Mouse (Mus musculus): ENCODE results near the gene Olfr198. TPM values are rescaled to one million over a fixed set of nuclear protein-coding genes. Genes with fewer than 3 reads are reported as not detected.
"Not testable (repeated sequence)": the region's sequence is repeated elsewhere in the genome, so short reads cannot be mapped to it uniquely, and the experiment has no call there.

Olfr198 gene
- polyA plus RNA-seq (2015; fragmentation: Nextera tagmentation; extraction: Ambion mirVana) = not detected in 2 replicates

- 78% methylated on average over 1 of the region's 1 CpGs for WGBS
- H3K4me2 ChIP-seq (replicated peaks; ENCODE audit: low read depth, low read length); H3K4me1 ChIP-seq (ENCODE audit: insufficient read depth, low read length); ATAC-seq (ENCODE audit: low FRiP score, low TSS enrichment); H3K36me3 ChIP-seq (ENCODE audit: insufficient read depth, low read length); H3K4me3 ChIP-seq (ENCODE audit: low read length); H3K27ac ChIP-seq (ENCODE audit: low read length); H3K27me3 ChIP-seq (ENCODE audit: insufficient read depth, low read length); H3K9me3 ChIP-seq (ENCODE audit: low read length); H3K9ac ChIP-seq (replicated peaks; ENCODE audit: low read length): not testable (repeated sequence)
Observed at GRCm38 (mm10) chr16:59203433-59203832, at the start of gene Olfr198. Gene Olfr198, minus strand, starts transcription at chr16:59203533.

- no peak overlapping the region for H3K9ac ChIP-seq (replicated peaks; ENCODE audit: low read length)
- H3K27me3 ChIP-seq (ENCODE audit: insufficient read depth, low read length) = no peaks in the 10 kb centered on the region
- WGBS = 88% methylated on average over 17 of the region's 17 CpGs
- H3K27ac ChIP-seq (ENCODE audit: low read length) = no peak overlapping the region
- ATAC-seq (ENCODE audit: low FRiP score, low TSS enrichment) = no peak
- H3K4me2 ChIP-seq (replicated peaks; ENCODE audit: low read depth, low read length) = no peak overlapping the region
- H3K36me3 ChIP-seq (ENCODE audit: insufficient read depth, low read length) = no peaks in the 10 kb centered on the region
- 0 out of 2 replicates have a peak, but pooled peaks cover 3% of the 10 kb centered on the region for H3K9me3 ChIP-seq (ENCODE audit: low read length)
- no peaks in the 10 kb centered on the region for H3K4me1 ChIP-seq (ENCODE audit: insufficient read depth, low read length)
- H3K4me3 ChIP-seq (ENCODE audit: low read length) = no peak overlapping the region
Observed at GRCm38 (mm10) chr16:59249684-59250083, 46.4 kb upstream of the Olfr198 start.

- not testable (repeated sequence) for H3K9me3 ChIP-seq (ENCODE audit: low read length); H3K27me3 ChIP-seq (ENCODE audit: insufficient read depth, low read length); H3K4me1 ChIP-seq (ENCODE audit: insufficient read depth, low read length); H3K4me3 ChIP-seq (ENCODE audit: low read length); H3K9ac ChIP-seq (replicated peaks; ENCODE audit: low read length); ATAC-seq (ENCODE audit: low FRiP score, low TSS enrichment); H3K36me3 ChIP-seq (ENCODE audit: insufficient read depth, low read length); H3K27ac ChIP-seq (ENCODE audit: low read length); H3K4me2 ChIP-seq (replicated peaks; ENCODE audit: low read depth, low read length)
- WGBS = 84% methylated on average over 1 of the region's 1 CpGs
Observed at GRCm38 (mm10) chr16:59219667-59220066, 16.3 kb upstream of the Olfr198 start, which contains the start of gene Olfr199. Gene Olfr199, minus strand, starts transcription at chr16:59219767.

GRCm38 (mm10) chr16:59217861-59218260 lies 14.5 kb upstream of the Olfr198 start:
- not testable (repeated sequence) for H3K27ac ChIP-seq (ENCODE audit: low read length); H3K4me1 ChIP-seq (ENCODE audit: insufficient read depth, low read length); H3K9me3 ChIP-seq (ENCODE audit: low read length); H3K4me3 ChIP-seq (ENCODE audit: low read length); H3K36me3 ChIP-seq (ENCODE audit: insufficient read depth, low read length); H3K27me3 ChIP-seq (ENCODE audit: insufficient read depth, low read length); H3K9ac ChIP-seq (replicated peaks; ENCODE audit: low read length); ATAC-seq (ENCODE audit: low FRiP score, low TSS enrichment); H3K4me2 ChIP-seq (replicated peaks; ENCODE audit: low read depth, low read length)
- WGBS = 79% methylated on average over 3 of the region's 3 CpGs

- no peaks in the 10 kb centered on the region for H3K4me1 ChIP-seq (ENCODE audit: insufficient read depth, low read length)
- H3K4me2 ChIP-seq (replicated peaks; ENCODE audit: low read depth, low read length) = no peak within 1 kb of the TSS
- no peaks in the 10 kb centered on the region for H3K36me3 ChIP-seq (ENCODE audit: insufficient read depth, low read length)
- no peak within 1 kb of the TSS for H3K4me3 ChIP-seq (ENCODE audit: low read length)
- WGBS = 76% methylated on average over 3 of the region's 3 CpGs
- no peak for ATAC-seq (ENCODE audit: low FRiP score, low TSS enrichment)
- no peaks in the 10 kb centered on the region for H3K27me3 ChIP-seq (ENCODE audit: insufficient read depth, low read length)
- no peak within 1 kb of the TSS for H3K27ac ChIP-seq (ENCODE audit: low read length)
- no peaks in the 10 kb centered on the region for H3K9me3 ChIP-seq (ENCODE audit: low read length)
- H3K9ac ChIP-seq (replicated peaks; ENCODE audit: low read length) = no peak within 1 kb of the TSS
Observed at GRCm38 (mm10) chr16:59170354-59170753, 33.0 kb downstream of the Olfr198 start, which contains the start of gene Olfr196. Gene Olfr196, minus strand, starts transcription at chr16:59170454.

GRCm38 (mm10) chr16:59151996-59152395 lies 51.3 kb downstream of the Olfr198 start:
- Histone ChIP-seq H3K4me3 (ENCODE audit: low read length) (no peak overlapping the region), H3K27me3 (ENCODE audit: insufficient read depth, low read length) (no peaks in the 10 kb centered on the region), H3K9me3 (ENCODE audit: low read length) (no peaks in the 10 kb centered on the region), H3K4me2 (replicated peaks; ENCODE audit: low read depth, low read length) (no peak overlapping the region), H3K36me3 (ENCODE audit: insufficient read depth, low read length) (no peaks in the 10 kb centered on the region), H3K4me1 (ENCODE audit: insufficient read depth, low read length) (no peaks in the 10 kb centered on the region), H3K27ac (ENCODE audit: low read length) (no peak overlapping the region), H3K9ac (replicated peaks; ENCODE audit: low read length) (no peak overlapping the region)
- WGBS = 83% methylated on average over 2 of the region's 2 CpGs
- no peak for ATAC-seq (ENCODE audit: low FRiP score, low TSS enrichment)

Other genes with a start within 250 kb of the Olfr198 start
- gene Olfr183, start 208.2 kb downstream of the Olfr198 start, polyA plus RNA-seq (2015; fragmentation: Nextera tagmentation; extraction: Ambion mirVana) = not detected in 2 replicates
- not detected in 2 replicates for gene Olfr186, start 173.2 kb downstream of the Olfr198 start, polyA plus RNA-seq (2015; fragmentation: Nextera tagmentation; extraction: Ambion mirVana)
- gene Olfr187, start 163.8 kb downstream of the Olfr198 start, polyA plus RNA-seq (2015; fragmentation: Nextera tagmentation; extraction: Ambion mirVana) = not detected in 2 replicates
- not detected in 2 replicates for gene Olfr190, start 125.5 kb downstream of the Olfr198 start, polyA plus RNA-seq (2015; fragmentation: Nextera tagmentation; extraction: Ambion mirVana)
- gene Olfr191, start 113.7 kb downstream of the Olfr198 start, polyA plus RNA-seq (2015; fragmentation: Nextera tagmentation; extraction: Ambion mirVana) = not detected in 2 replicates
- gene Olfr193, start 91.7 kb downstream of the Olfr198 start, polyA plus RNA-seq (2015; fragmentation: Nextera tagmentation; extraction: Ambion mirVana) = not detected in 2 replicates
- not detected in 2 replicates for gene Olfr194, start 82.5 kb downstream of the Olfr198 start, polyA plus RNA-seq (2015; fragmentation: Nextera tagmentation; extraction: Ambion mirVana)
- not detected in 2 replicates for gene Olfr195, start 56.5 kb downstream of the Olfr198 start, polyA plus RNA-seq (2015; fragmentation: Nextera tagmentation; extraction: Ambion mirVana)
- not detected in 2 replicates for gene Olfr196, start 33.1 kb downstream of the Olfr198 start, polyA plus RNA-seq (2015; fragmentation: Nextera tagmentation; extraction: Ambion mirVana)
- gene Olfr199, start 16.2 kb upstream of the Olfr198 start, polyA plus RNA-seq (2015; fragmentation: Nextera tagmentation; extraction: Ambion mirVana) = not detected in 2 replicates
- gene Olfr201, start 69.1 kb upstream of the Olfr198 start, polyA plus RNA-seq (2015; fragmentation: Nextera tagmentation; extraction: Ambion mirVana) = not detected in 2 replicates
- gene Olfr202, start 83.3 kb upstream of the Olfr198 start, polyA plus RNA-seq (2015; fragmentation: Nextera tagmentation; extraction: Ambion mirVana) = not detected in 2 replicates
- gene Olfr203, start 95.3 kb upstream of the Olfr198 start, polyA plus RNA-seq (2015; fragmentation: Nextera tagmentation; extraction: Ambion mirVana) = not detected in 2 replicates
- not detected in 2 replicates for gene Olfr204, start 114.7 kb upstream of the Olfr198 start, polyA plus RNA-seq (2015; fragmentation: Nextera tagmentation; extraction: Ambion mirVana)
- gene Olfr205, start 127.6 kb upstream of the Olfr198 start, polyA plus RNA-seq (2015; fragmentation: Nextera tagmentation; extraction: Ambion mirVana) = not detected in 2 replicates
- not detected in 2 replicates for gene Olfr206, start 145.7 kb upstream of the Olfr198 start, polyA plus RNA-seq (2015; fragmentation: Nextera tagmentation; extraction: Ambion mirVana)
- not detected in 2 replicates for gene Olfr209, start 160.5 kb upstream of the Olfr198 start, polyA plus RNA-seq (2015; fragmentation: Nextera tagmentation; extraction: Ambion mirVana)
- gene Gabrr3, start 203.8 kb upstream of the Olfr198 start, polyA plus RNA-seq (2015; fragmentation: Nextera tagmentation; extraction: Ambion mirVana) = 0.06 TPM in 1 of 2 replicates, not detected in the other

All from kidney, embryonic 16.5 days (tissue).